Mouse (Mus musculus) stomach, postnatal 0 days (tissue): ENCODE measurements around the gene Zfp667. TPM values are rescaled to one million over a fixed set of nuclear protein-coding genes. Genes with fewer than 3 reads are reported as not detected.

Source experiments
- ATAC-seq: fragments of 200-750 bp; cut with Nextera tagmentation; 2 replicates; pipeline ENCODE4 v1.8.0; 2017; ENCODE audit not compliant: low FRiP score, low TSS enrichment
- DNase-seq: peaks from one replicate; pipeline ENCODE4 v3.0.0-alpha.2; 2016; ENCODE audit warnings: low spot score
- H3K27ac ChIP-seq: fragments of 300-500 bp; sonication (generic); replicated peaks from 2 replicates; pipeline ENCODE4 v1.5.1; 2014; ENCODE audit warnings: mild to moderate bottlenecking, control low read depth
- H3K27me3 ChIP-seq: fragments of 300-500 bp; sonication (generic); 2 replicates; pipeline ENCODE4 v1.6.1; 2014; ENCODE audit warnings: low read length; ENCODE audit not compliant: control insufficient read depth, insufficient read depth
- H3K36me3 ChIP-seq: fragments of 300-500 bp; sonication (generic); 2 replicates; pipeline ENCODE4 v1.6.1; 2014; ENCODE audit warnings: low read length, mixed read lengths; ENCODE audit not compliant: control insufficient read depth, insufficient read depth
- H3K4me1 ChIP-seq: fragments of 300-500 bp; sonication (generic); replicated peaks from 2 replicates; pipeline ENCODE4 v1.6.1; 2014; ENCODE audit warnings: antibody characterized with exemption; ENCODE audit not compliant: control insufficient read depth, insufficient read depth
- H3K4me2 ChIP-seq: fragments of 300-500 bp; sonication (generic); replicated peaks from 2 replicates; pipeline ENCODE4 v1.6.1; 2014; ENCODE audit warnings: low read depth, mild to moderate bottlenecking, control low read depth, moderate library complexity
- H3K4me3 ChIP-seq: fragments of 300-500 bp; sonication (generic); 2 replicates; pipeline ENCODE4 v1.5.1; 2014; ENCODE audit warnings: low read depth, low read length, control low read depth
- H3K9ac ChIP-seq: fragments of 300-500 bp; sonication (generic); 2 replicates; pipeline ENCODE4 v1.6.1; 2014; ENCODE audit warnings: mild to moderate bottlenecking, low read length, control low read depth, mixed read lengths
- H3K9me3 ChIP-seq: fragments of 300-500 bp; sonication (generic); 2 replicates; pipeline ENCODE4 v1.6.1; 2016; ENCODE audit warnings: low read length; ENCODE audit not compliant: control insufficient read depth
- CTCF ChIP-seq: IDR thresholded peaks from 2 replicates; pipeline ENCODE4 v1.5.1; 2016; ENCODE audit warnings: antibody characterized with exemption, low read depth, mild to moderate bottlenecking, moderate library complexity
- EP300 ChIP-seq: optimal IDR thresholded peaks from 2 replicates; pipeline ENCODE3; 2016; ENCODE audit warnings: antibody characterized with exemption
- WGBS: fragments of 180-500 bp; shearing (Covaris S2); extraction: QIAGEN DNeasy Blood & Tissue Kit; methylation state at CpG from one replicate; pipeline ENCODE4 v1.1.7; 2014; 5-methylcytosine and 5-hydroxymethylcytosine counted together
- polyA plus RNA-seq: library from polyadenylated mRNA; unstranded; fragments of >200 nt; fragmentation: Nextera tagmentation; extraction: Ambion mirVana; gene quantifications from 2 replicates; pipeline ENCODE4 v1.2.1, GENCODE M21; 2015

The Zfp667 gene
- polyA plus RNA-seq, 1 experiment from 2014 or later, result 5.4 TPM

- Histone ChIP-seq H3K4me2 (no peak overlapping the region), H3K9me3 (no peaks in the 10 kb centered on the region), H3K36me3 (no peaks in the 10 kb centered on the region), H3K27ac (no peak overlapping the region), H3K4me3 (no peak overlapping the region), H3K4me1 (no peaks in the 10 kb centered on the region), H3K27me3 (no peaks in the 10 kb centered on the region), H3K9ac (no peak overlapping the region)
- WGBS, result 68% methylated on average over 8 of the region's 8 CpGs
- peak; percentile 25 for DNase-seq
- no peak for TF ChIP-seq EP300
- peak; percentile 65 for TF ChIP-seq CTCF
- ATAC-seq, result no peak
Observed at GRCm38 (mm10) chr7:6265695-6266094, 20.7 kb upstream of the Zfp667 start.

- Histone ChIP-seq H3K4me1 (no peaks in the 10 kb centered on the region), H3K27me3 (no peaks in the 10 kb centered on the region), H3K9ac (no peak overlapping the region), H3K27ac (no peak overlapping the region), H3K4me3 (no peak overlapping the region), H3K4me2 (no peak overlapping the region), H3K9me3 (no peaks in the 10 kb centered on the region), H3K36me3 (no peaks in the 10 kb centered on the region)
- DNase-seq (no peak), ATAC-seq (no peak)
- WGBS, result 29% methylated on average over 3 of the region's 3 CpGs
- TF ChIP-seq EP300 (no peak), CTCF (no peak)
Observed at GRCm38 (mm10) chr7:6277906-6278305, 8.5 kb upstream of the Zfp667 start.

GRCm38 (mm10) chr7:6282749-6283148 lies 3.6 kb upstream of the Zfp667 start:
- Histone ChIP-seq H3K27me3 (no peaks in the 10 kb centered on the region), H3K36me3 (no peaks in the 10 kb centered on the region), H3K4me3 (peak overlapping the region; percentile 52), H3K9ac (no peak overlapping the region), H3K9me3 (no peaks in the 10 kb centered on the region), H3K27ac (peak overlapping the region; percentile 72; the same call in 1 of the 2 replicates), H3K4me1 (peaks cover 3% of the 10 kb centered on the region; the same call in 1 of the 2 replicates), H3K4me2 (peak overlapping the region; percentile 55)
- TF ChIP-seq EP300 (peak; percentile 27), CTCF (peak; percentile 82)
- WGBS, result 0% methylated on average over 1 of the region's 1 CpGs
- peak; percentile 77 for DNase-seq
- ATAC-seq, result no peak

GRCm38 (mm10) chr7:6283451-6284075 lies 2.8 kb upstream of the Zfp667 start:
- no peak for TF ChIP-seq EP300
- peak; percentile 67 for TF ChIP-seq CTCF

DNA sequence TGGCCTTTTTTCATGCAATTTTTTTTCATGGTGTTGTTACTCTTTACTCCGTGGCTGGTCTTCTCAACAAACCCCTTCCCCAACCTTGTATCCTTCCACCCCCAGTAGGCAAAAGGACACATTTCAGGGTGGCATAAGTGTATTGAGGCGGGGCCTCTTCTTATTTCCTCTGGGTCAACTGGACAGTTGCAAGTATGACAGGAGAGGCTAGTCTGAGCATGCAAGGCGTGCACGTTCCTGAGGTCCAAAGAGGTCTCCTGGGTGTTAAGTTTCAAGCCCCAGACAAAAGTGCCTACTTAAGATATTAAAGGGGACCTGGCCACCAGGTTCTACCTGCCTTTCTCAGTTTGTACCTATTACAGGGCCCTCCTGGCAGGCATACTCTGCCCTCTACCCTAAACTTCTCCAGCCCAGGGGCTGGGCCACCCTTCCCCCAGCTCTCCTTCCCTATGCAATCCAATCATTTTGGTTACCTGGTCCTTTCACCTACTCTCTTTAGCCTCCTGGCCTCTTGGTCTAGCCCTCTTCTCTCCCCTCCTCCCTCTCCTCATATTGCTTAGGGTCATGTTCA lies 1.9 kb upstream of the Zfp667 start:
- H3K4me2 ChIP-seq, result no peak overlapping the region
- 86% methylated on average over 4 of the region's 4 CpGs for whole genome bisulfite sequencing
- ATAC-seq, result no peak

More at GRCm38 (mm10) chr7:6283451-6284075, 2.8 kb upstream of the Zfp667 start:
- Histone ChIP-seq H3K27me3 (no peaks in the 10 kb centered on the region), H3K36me3 (no peaks in the 10 kb centered on the region), H3K27ac (peak overlapping the region; percentile 72), H3K4me1 (peaks cover 3% of the 10 kb centered on the region; the same call in 1 of the 2 replicates), H3K4me2 (peak overlapping the region; percentile 55), H3K9me3 (no peaks in the 10 kb centered on the region), H3K4me3 (peak overlapping the region; percentile 52), H3K9ac (peak overlapping the region; percentile 59)
- peak; percentile 85 for DNase-seq
- WGBS, result under 1% methylated on average over 23 of the region's 23 CpGs
- peak; percentile 74 for ATAC-seq

DNA sequence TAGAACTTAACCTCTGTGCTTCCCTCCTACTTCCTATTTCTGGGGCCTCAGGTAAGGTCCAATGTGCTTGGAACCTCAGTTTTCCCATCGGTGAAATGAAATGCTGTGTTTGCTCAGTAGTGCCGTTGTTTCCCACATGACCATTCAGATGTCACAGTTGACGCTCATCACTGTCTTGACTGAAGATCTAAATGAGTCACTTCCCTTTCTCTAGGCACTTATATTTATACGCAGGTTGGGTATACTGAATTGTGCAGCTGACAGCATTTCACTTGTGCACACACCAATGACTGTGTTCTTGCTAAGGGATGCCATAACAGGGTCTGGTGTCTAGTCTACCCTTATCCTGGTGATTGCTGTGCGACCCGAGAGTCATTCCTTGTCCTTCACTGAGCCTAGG lies 1.0 kb upstream of the Zfp667 start:
- Histone ChIP-seq H3K9me3 (no peaks in the 10 kb centered on the region), H3K27ac (no peak overlapping the region), H3K4me2 (no peak overlapping the region), H3K27me3 (no peaks in the 10 kb centered on the region), H3K4me1 (peaks cover 3% of the 10 kb centered on the region; the same call in 1 of the 2 replicates), H3K4me3 (no peak overlapping the region), H3K9ac (no peak overlapping the region), H3K36me3 (no peaks in the 10 kb centered on the region; the same call in 1 of the 2 replicates)
- TF ChIP-seq CTCF (no peak), EP300 (no peak)
- ATAC-seq (no peak), DNase-seq (no peak)
- 83% methylated on average over 6 of the region's 6 CpGs for WGBS

More for the DNA sequence above, 1.9 kb upstream of the Zfp667 start:
- no peaks in the 10 kb centered on the region for H3K27me3 ChIP-seq
- H3K36me3 ChIP-seq, result no peaks in the 10 kb centered on the region; the same call in 1 of the 2 replicates
- H3K9me3 ChIP-seq, result no peaks in the 10 kb centered on the region
- TF ChIP-seq CTCF, result no peak
- TF ChIP-seq EP300, result no peak
- H3K4me1 ChIP-seq, result peaks cover 3% of the 10 kb centered on the region; the same call in 1 of the 2 replicates
- no peak overlapping the region for H3K9ac ChIP-seq
- H3K27ac ChIP-seq, result no peak overlapping the region
- no peak overlapping the region for H3K4me3 ChIP-seq
- no peak for DNase-seq
